Mouse (Mus musculus) cerebellum, adult 9-10 months (tissue): ENCODE measurements around the gene Spock1.

Experiments
- DNase-seq: peaks from one replicate; pipeline ENCODE4 v3.0.0; 2022

Gene Spock1

GRCm38 (mm10) chr13:57585131-57585530 is 323.0 kb downstream of the Spock1 start:
- DNase-seq: no peak

- no peak for DNase-seq
Observed at GRCm38 (mm10) chr13:57582314-57582976, 325.7 kb downstream of the Spock1 start.

GRCm38 (mm10) chr13:57577541-57578244 is 330.4 kb downstream of the Spock1 start:
- DNase-seq: no peak

- no peak for DNase-seq
Observed at GRCm38 (mm10) chr13:57573501-57573900, 334.6 kb downstream of the Spock1 start.

GRCm38 (mm10) chr13:57568404-57568803 is 339.7 kb downstream of the Spock1 start:
- no peak for DNase-seq

GRCm38 (mm10) chr13:57555186-57555585 is 352.9 kb downstream of the Spock1 start:
- no peak for DNase-seq

GRCm38 (mm10) chr13:57549743-57550142 is 358.4 kb downstream of the Spock1 start:
- DNase-seq: peak; percentile 19

GRCm38 (mm10) chr13:57536988-57537547 is 371.1 kb downstream of the Spock1 start:
- DNase-seq: no peak

- DNase-seq: no peak
Observed at GRCm38 (mm10) chr13:57534325-57534724, 373.8 kb downstream of the Spock1 start.

- DNase-seq: no peak
Observed at GRCm38 (mm10) chr13:57525946-57526345, 382.2 kb downstream of the Spock1 start.

- DNase-seq: peak; percentile 30
Observed at GRCm38 (mm10) chr13:57524546-57524945, 383.6 kb downstream of the Spock1 start.

GRCm38 (mm10) chr13:57523366-57523765 is 384.8 kb downstream of the Spock1 start:
- DNase-seq: no peak

- no peak for DNase-seq
Observed at GRCm38 (mm10) chr13:57522319-57522718, 385.8 kb downstream of the Spock1 start.

- DNase-seq: peak; percentile 60
Observed at GRCm38 (mm10) chr13:57521152-57521551, 387.0 kb downstream of the Spock1 start.

- DNase-seq: no peak
Observed at GRCm38 (mm10) chr13:57519790-57520189, 388.3 kb downstream of the Spock1 start.

- DNase-seq: no peak
Observed at GRCm38 (mm10) chr13:57515737-57516136, 392.4 kb downstream of the Spock1 start.

GRCm38 (mm10) chr13:57501552-57501951 is 406.6 kb downstream of the Spock1 start:
- no peak for DNase-seq

- DNase-seq: no peak
Observed at GRCm38 (mm10) chr13:57496778-57497177, 411.4 kb downstream of the Spock1 start.

GRCm38 (mm10) chr13:57494838-57495237 is 413.3 kb downstream of the Spock1 start:
- no peak for DNase-seq

GRCm38 (mm10) chr13:57488926-57489325 is 419.2 kb downstream of the Spock1 start:
- DNase-seq: peak; percentile 60

- no peak for DNase-seq
Observed at GRCm38 (mm10) chr13:57484426-57485168, 423.5 kb downstream of the Spock1 start.

GRCm38 (mm10) chr13:57476700-57477099 is 431.4 kb downstream of the Spock1 start:
- peak; percentile 70 for DNase-seq

- no peak for DNase-seq
Observed at GRCm38 (mm10) chr13:57474068-57474467, 434.1 kb downstream of the Spock1 start.
